Mouse (Mus musculus) heart, adult 2 months (tissue): ENCODE data around the gene Cacna1g. TPM values are rescaled to one million over a fixed set of nuclear protein-coding genes. Genes with fewer than 3 reads are reported as not detected.

Experiments used
- DNase-seq, 2 experiments: peaks; one replicate each; pipeline ENCODE4 v3.0.0; 2021
- H3K27ac ChIP-seq: fragments of 200-600 bp; 2 replicates; pipeline ENCODE4 v1.8.1; 2022
- H3K27me3 ChIP-seq: fragments of 200-500 bp; 2 replicates; pipeline ENCODE4 v1.6.1; 2012; ENCODE audit warnings: mild to moderate bottlenecking, low read length, inconsistent platforms, mixed read lengths; ENCODE audit not compliant: control insufficient read depth, insufficient read depth
- H3K36me3 ChIP-seq: fragments of 200-500 bp; 2 replicates; pipeline ENCODE4 v1.6.1; 2012; ENCODE audit warnings: low read length, inconsistent platforms; ENCODE audit not compliant: control insufficient read depth, insufficient read depth
- H3K4me1 ChIP-seq: fragments of 200-500 bp; 2 replicates; pipeline ENCODE4 v1.6.1; 2011; ENCODE audit warnings: low read length; ENCODE audit not compliant: control insufficient read depth, insufficient read depth
- H3K4me3 ChIP-seq: fragments of 200-600 bp; 2 replicates; pipeline ENCODE4 v1.8.1; 2022
- H3K79me2 ChIP-seq: fragments of 200-500 bp; replicated peaks from 2 replicates; pipeline ENCODE4 v1.6.1; 2012; ENCODE audit warnings: mild to moderate bottlenecking, inconsistent platforms, low read length, moderate library complexity, mixed read lengths; ENCODE audit not compliant: control insufficient read depth, insufficient read depth
- H3K9ac ChIP-seq: fragments of 200-500 bp; 2 replicates; pipeline ENCODE4 v1.6.1; 2012; ENCODE audit warnings: low read depth, mild to moderate bottlenecking, control low read depth, inconsistent platforms, low read length, mixed read lengths
- CTCF ChIP-seq: fragments of 200-600 bp; IDR thresholded peaks from 2 replicates; pipeline ENCODE4 v1.8.1; 2022; ENCODE audit warnings: antibody characterized with exemption, mild to moderate bottlenecking, moderate library complexity
- EP300 ChIP-seq: fragments of 200-500 bp; IDR thresholded peaks from 2 replicates; pipeline ENCODE4 v1.6.1; 2011; ENCODE audit warnings: low read depth, low read length, control low read depth; ENCODE audit not compliant: insufficient read depth
- POLR2A ChIP-seq: fragments of 200-500 bp; IDR thresholded peaks from 2 replicates; pipeline ENCODE4 v1.6.1; 2011; ENCODE audit warnings: mild to moderate bottlenecking, low read depth, low read length, control low read depth; ENCODE audit not compliant: insufficient read depth
- WGBS: fragments of 180-500 bp; shearing (Covaris S2); methylation state at CpG from one replicate; pipeline ENCODE4 v1.1.7; 2018; 5-methylcytosine and 5-hydroxymethylcytosine counted together
- intact Hi-C: fragments of 180-260 bp; cut with DNase I; formaldehyde crosslinking; loops from one replicate; pipeline ENCODE4 v1.15.1; 2025
- polyA plus RNA-seq: library from polyadenylated mRNA; depleted of rRNA; stranded (reverse); fragments of >200 nt; gene quantifications from 2 replicates; pipeline ENCODE4 v1.2.3, GENCODE M21; 2012
- total RNA-seq, 2 experiments: library from RNA; stranded (reverse); gene quantifications; 2 replicates each; pipeline ENCODE4 v1.2.3; 2021

The Cacna1g gene
- total and polyA plus RNA-seq, 3 experiments = 12.2 to 64.4 (median 12.9) TPM

DNA sequence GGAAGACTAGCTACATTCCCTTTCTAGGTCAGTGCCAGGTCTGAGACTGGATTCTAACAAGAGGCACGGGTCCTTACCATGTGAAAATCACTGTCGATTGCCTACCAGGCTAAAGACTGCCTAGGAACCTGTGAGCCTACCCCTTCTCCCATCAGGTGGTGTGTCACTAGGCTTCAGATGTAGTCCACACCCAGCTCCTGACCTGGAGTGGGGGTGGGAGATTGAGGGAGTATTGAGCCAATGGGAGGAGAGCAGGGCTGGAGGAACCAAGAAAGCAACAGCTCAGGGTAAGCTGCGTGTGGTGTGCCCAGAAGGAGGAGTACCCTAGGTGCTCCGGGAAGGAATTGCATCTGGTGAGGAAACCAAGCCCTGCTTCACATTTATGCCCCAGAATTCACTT lies 60.0 kb downstream of the Cacna1g start:
- WGBS = 60% methylated on average over 4 of the region's 4 CpGs
- Histone ChIP-seq H3K4me1 (peaks cover 2% of the 10 kb centered on the region; the same call in 1 of the 2 replicates), H3K27me3 (no peaks in the 10 kb centered on the region), H3K4me3 (no peak overlapping the region), H3K27ac (no peak overlapping the region), H3K9ac (no peak overlapping the region), H3K79me2 (no peaks in the 10 kb centered on the region), H3K36me3 (no peaks in the 10 kb centered on the region)
- DNase-seq = no peak
- intact Hi-C loops = no loop called here
- no peak for TF ChIP-seq POLR2A
- no peak for TF ChIP-seq EP300
- no peak for TF ChIP-seq CTCF

DNA sequence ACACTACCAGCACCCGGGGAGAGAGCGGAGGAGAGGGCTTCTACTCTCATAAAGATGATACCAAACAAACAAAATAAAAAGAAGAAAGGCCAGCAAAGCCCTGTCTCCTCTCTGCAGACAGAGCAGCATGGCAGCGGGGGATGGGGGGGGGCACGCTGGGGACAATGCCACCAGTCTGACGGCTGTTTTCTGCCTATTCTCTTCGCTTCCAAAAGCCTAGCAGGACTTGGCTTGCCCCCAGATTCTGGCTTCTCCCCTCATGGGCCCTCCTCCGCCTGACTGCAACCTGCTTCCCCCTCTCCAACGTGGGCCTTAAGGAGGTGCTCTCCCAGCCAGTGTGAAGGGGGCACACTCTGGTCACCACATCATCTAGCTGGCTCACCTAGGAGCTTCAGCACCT lies 60.5 kb downstream of the Cacna1g start:
- DNase-seq = no peak
- H3K27ac ChIP-seq = no peak overlapping the region
- H3K9ac ChIP-seq = no peak overlapping the region
- no peak for TF ChIP-seq EP300
- TF ChIP-seq CTCF = no peak
- TF ChIP-seq POLR2A = no peak
- intact Hi-C loops = no loop called here
- no peaks in the 10 kb centered on the region for H3K79me2 ChIP-seq
- peaks cover 2% of the 10 kb centered on the region; the same call in 1 of the 2 replicates for H3K4me1 ChIP-seq
- no peaks in the 10 kb centered on the region for H3K27me3 ChIP-seq
- H3K4me3 ChIP-seq = no peak overlapping the region
- no peaks in the 10 kb centered on the region for H3K36me3 ChIP-seq
- 32% methylated on average over 8 of the region's 8 CpGs for WGBS

DNA sequence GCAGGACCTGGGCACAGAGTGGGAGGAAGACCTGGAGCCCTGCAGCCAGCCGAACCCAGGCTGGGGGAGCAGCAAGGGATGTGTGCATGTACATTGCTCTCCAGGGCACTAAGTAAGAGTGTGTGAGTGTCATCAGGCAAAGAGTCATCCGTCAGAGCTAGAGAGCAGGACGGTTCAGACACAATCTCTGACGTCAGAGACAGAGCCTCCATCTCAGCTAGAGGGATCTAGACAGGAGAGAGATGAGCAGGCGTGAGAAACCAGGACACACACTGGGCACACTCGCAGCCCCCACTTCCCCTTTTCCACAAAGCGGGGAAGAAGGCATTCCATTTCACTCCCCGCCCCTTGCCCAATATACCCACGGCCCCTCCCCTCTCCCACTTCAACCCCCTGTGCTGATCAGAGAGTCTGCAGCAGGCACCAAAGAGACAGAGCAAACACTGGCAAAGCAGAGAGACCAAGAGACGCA lies 61.0 kb downstream of the Cacna1g start:
- TF ChIP-seq EP300 (no peak), CTCF (no peak), POLR2A (no peak)
- no peak overlapping the region for H3K9ac ChIP-seq
- intact Hi-C loops = no loop called here
- H3K79me2 ChIP-seq = no peaks in the 10 kb centered on the region
- WGBS = 22% methylated on average over 10 of the region's 10 CpGs
- H3K27ac ChIP-seq = no peak overlapping the region
- peaks cover 2% of the 10 kb centered on the region; the same call in 1 of the 2 replicates for H3K4me1 ChIP-seq
- no peaks in the 10 kb centered on the region for H3K36me3 ChIP-seq
- no peak overlapping the region for H3K4me3 ChIP-seq
- no peaks in the 10 kb centered on the region for H3K27me3 ChIP-seq
- no peak for DNase-seq

DNA sequence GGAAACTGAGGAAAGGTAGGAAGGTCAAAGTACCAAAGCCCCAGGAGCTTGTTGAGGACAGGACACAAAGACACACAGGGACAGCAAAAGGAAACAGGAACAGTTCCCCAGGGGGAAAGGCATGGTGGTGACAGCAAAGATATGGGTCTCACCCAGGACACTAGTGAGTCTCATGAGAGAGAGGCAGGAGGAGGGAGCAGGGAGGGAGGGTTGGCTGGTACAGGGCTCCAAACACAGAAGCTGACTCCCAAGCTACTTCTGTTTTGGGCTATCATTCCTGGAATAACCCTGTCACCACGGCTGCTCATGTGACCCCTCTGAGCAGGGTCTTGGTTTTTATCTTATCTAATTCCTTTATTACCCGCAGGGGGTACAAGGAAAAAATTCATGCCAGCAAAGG lies 61.4 kb downstream of the Cacna1g start:
- no peak overlapping the region for H3K27ac ChIP-seq
- no peak for TF ChIP-seq CTCF
- TF ChIP-seq POLR2A = no peak
- no peak for TF ChIP-seq EP300
- no peak overlapping the region for H3K9ac ChIP-seq
- intact Hi-C loops = no loop called here
- no peak overlapping the region for H3K4me3 ChIP-seq
- DNase-seq = no peak
- no peaks in the 10 kb centered on the region for H3K27me3 ChIP-seq
- peaks cover 2% of the 10 kb centered on the region; the same call in 1 of the 2 replicates for H3K4me1 ChIP-seq
- 9% methylated on average over 2 of the region's 2 CpGs for WGBS
- no peaks in the 10 kb centered on the region for H3K79me2 ChIP-seq
- H3K36me3 ChIP-seq = no peaks in the 10 kb centered on the region

DNA sequence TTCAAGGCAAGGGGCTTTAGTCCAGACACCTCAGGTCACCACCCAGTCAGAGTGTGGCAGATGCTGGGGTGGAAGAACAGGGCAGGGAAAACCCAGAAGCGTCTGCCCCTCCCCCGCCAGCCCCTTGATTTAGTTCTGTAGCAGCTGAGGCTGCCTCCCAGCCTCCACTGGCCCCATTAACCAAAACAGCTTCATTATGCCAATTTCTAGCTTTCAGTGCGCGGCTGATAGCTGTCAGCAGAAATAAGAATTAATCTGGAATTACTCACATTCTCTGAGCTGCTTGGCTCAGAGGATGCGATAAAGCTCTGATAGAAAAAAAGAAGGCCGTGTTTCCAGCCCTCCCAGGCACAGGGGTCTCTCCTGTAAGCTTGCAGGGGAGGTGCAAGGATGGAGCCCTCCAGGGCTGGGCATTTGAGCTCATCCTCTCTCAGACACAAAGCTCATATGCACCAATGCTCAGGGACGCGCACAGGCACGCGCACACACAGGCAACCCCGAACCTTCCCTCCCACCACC lies 66.1 kb downstream of the Cacna1g start:
- Histone ChIP-seq H3K4me1 (peaks cover under 1% of the 10 kb centered on the region), H3K4me3 (no peak overlapping the region), H3K36me3 (no peaks in the 10 kb centered on the region), H3K79me2 (no peaks in the 10 kb centered on the region), H3K27me3 (no peaks in the 10 kb centered on the region), H3K9ac (no peak overlapping the region), H3K27ac (no peak overlapping the region)
- WGBS = 60% methylated on average over 11 of the region's 11 CpGs
- DNase-seq = no peak
- TF ChIP-seq EP300 = no peak
- no peak for TF ChIP-seq POLR2A
- no peak for TF ChIP-seq CTCF
- intact Hi-C loops = no loop called here

DNA sequence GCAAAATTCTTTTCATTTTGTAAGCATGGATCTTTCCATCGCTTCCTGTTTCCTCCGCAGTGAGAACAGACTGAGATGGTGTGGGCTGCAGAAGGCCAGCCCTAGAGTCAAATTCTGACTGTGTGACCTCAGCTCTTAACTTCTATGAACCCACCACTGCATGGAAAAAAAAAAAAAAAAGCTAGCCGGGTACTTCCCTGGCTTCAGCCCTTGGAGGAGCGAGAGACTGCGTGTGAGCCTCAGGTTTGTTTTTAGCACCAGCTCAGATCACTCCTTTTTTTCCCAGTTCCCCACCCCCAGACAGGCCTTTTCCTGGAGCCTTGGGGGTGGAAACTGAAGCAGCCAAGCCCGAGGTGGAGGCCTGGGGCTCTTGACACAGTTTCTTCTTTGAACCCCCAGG lies 68.7 kb downstream of the Cacna1g start:
- no peak overlapping the region for H3K4me3 ChIP-seq
- 36% methylated on average over 6 of the region's 6 CpGs for WGBS
- no peak overlapping the region for H3K9ac ChIP-seq
- no peak overlapping the region for H3K27ac ChIP-seq
- no peaks in the 10 kb centered on the region for H3K79me2 ChIP-seq
- no peaks in the 10 kb centered on the region for H3K27me3 ChIP-seq
- TF ChIP-seq POLR2A (no peak), EP300 (no peak), CTCF (no peak)
- no peaks in the 10 kb centered on the region for H3K36me3 ChIP-seq
- intact Hi-C loops = loop anchor here (2.0 kb wide), 1 partner anchor 65 kb away; no protein-coding TSS in a partner anchor
- H3K4me1 ChIP-seq = no peaks in the 10 kb centered on the region; the same call in 1 of the 2 replicates
- no peak for DNase-seq
